Mouse (Mus musculus) C2C12 (cell line): ENCODE results near the gene Tmem234.
A peak's percentile ranks its signal among the peaks of the same experiment; 100 is the strongest.

Experiments used
- CTCF ChIP-seq: IDR thresholded peaks from one replicate; pipeline ENCODE4 v1.5.1; 2011; ENCODE audit not compliant: control insufficient read depth, insufficient read depth, insufficient read length
- FOSL1 ChIP-seq: IDR thresholded peaks from one replicate; pipeline ENCODE4 v1.8.0; 2011; ENCODE audit warnings: mild to moderate bottlenecking, low read length; ENCODE audit not compliant: poor library complexity, insufficient read depth, severe bottlenecking
- MAX ChIP-seq: IDR thresholded peaks from one replicate; pipeline ENCODE4 v1.6.1; 2011; ENCODE audit warnings: mild to moderate bottlenecking, control low read depth
- MYOD1 ChIP-seq: IDR thresholded peaks from one replicate; pipeline ENCODE4 v1.6.1; 2011; ENCODE audit warnings: low read depth; ENCODE audit not compliant: control insufficient read depth, insufficient read length
- MYOG ChIP-seq: IDR thresholded peaks from one replicate; pipeline ENCODE4 v1.6.1; 2011; ENCODE audit not compliant: control insufficient read depth, insufficient read length; ENCODE audit errors: extremely low read depth
- USF1 ChIP-seq: IDR thresholded peaks from one replicate; pipeline ENCODE4 v1.6.1; 2011; ENCODE audit warnings: low read depth, mild to moderate bottlenecking, control low read depth, moderate library complexity

GRCm38 (mm10) chr4:129641756-129642155 is 41.3 kb downstream of the Tmem234 start:
- no peak for TF ChIP-seq CTCF
- no peak for TF ChIP-seq MAX
- no peak for TF ChIP-seq FOSL1
- TF ChIP-seq MYOD1, result peak; percentile 9
- no peak for TF ChIP-seq USF1
- no peak for TF ChIP-seq MYOG
